Mouse (Mus musculus) liver, embryonic 14.5 days (tissue): ENCODE results near the gene Pcf11.

Source experiments
- CTCF ChIP-seq: IDR thresholded peaks from 2 replicates; pipeline ENCODE4 v1.5.1; 2016; ENCODE audit warnings: antibody characterized with exemption, low read depth, control low read depth
- EP300 ChIP-seq: IDR thresholded peaks from 2 replicates; pipeline ENCODE4 v1.6.1; 2016; ENCODE audit warnings: antibody characterized with exemption, low read depth

GRCm38 (mm10) chr7:92706711-92707110 is 37.0 kb upstream of the Pcf11 start:
- TF ChIP-seq CTCF (no peak), EP300 (no peak)
